Mouse (Mus musculus): ENCODE data around the gene Cage1. TPM values are rescaled to one million over a fixed set of nuclear protein-coding genes. Genes with fewer than 3 reads are reported as not detected.

Gene Cage1
- total RNA-seq, 2 experiments from 2014 or later, result 1.3 to 1.4 TPM

GRCm38 (mm10) chr13:37967565-37967964 lies 69.3 kb downstream of the Cage1 start:
- intact Hi-C loops (cut with DNase I), result no loop called here
- DNase-seq, result no peak

- intact Hi-C loops (cut with DNase I), result no loop called here
- peak; percentile 28 to 60 for DNase-seq
Measured at GRCm38 (mm10) chr13:37967052-37967437, 69.8 kb downstream of the Cage1 start.

DNA sequence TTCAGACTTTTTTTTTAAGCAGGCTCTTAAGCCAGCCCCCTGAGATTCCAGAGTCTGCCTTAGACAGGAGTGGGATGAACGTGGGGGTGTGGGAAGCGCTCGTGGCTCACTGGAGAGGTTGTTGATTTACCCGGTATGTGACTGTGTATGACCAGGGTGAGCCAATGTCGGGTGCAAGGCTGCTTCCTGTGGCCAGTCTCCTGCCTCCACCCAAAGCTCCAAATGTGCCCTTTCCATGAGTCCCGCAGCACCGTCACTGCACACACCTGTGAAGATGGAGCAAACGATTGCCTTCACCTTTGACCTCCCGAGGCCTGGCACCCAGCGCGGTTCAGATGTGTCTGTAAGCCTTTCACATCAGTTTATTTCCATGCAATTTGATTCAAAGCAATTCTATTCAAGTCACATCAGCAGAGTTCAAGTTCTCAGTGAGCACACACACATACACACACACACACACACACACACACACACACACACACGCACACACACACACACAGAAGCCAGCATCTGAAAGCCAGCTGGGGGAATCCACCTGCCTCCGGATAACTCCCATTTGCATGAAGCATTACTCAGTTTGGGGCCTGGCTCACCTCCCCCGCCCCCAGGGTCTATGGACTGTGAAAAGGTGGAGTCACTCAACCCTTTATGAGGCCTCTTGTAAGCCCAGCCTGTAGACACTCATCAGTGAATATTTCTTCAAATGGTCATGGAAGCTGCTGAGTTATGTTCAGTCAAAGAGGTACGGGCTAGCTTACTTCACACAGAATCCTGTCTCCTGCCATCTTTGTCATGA lies 70.4 kb downstream of the Cage1 start:
- intact Hi-C loops (cut with DNase I), result no loop called here
- DNase-seq, result no peak

GRCm38 (mm10) chr13:37965126-37965914 lies 71.5 kb downstream of the Cage1 start:
- DNase-seq, result no peak

GRCm38 (mm10) chr13:37964128-37965087 lies 72.5 kb downstream of the Cage1 start:
- intact Hi-C loops (cut with DNase I), result no loop called here
- DNase-seq, result no peak

More at GRCm38 (mm10) chr13:37965126-37965914, 71.5 kb downstream of the Cage1 start:
- intact Hi-C loops (cut with DNase I), result no loop called here

DNA sequence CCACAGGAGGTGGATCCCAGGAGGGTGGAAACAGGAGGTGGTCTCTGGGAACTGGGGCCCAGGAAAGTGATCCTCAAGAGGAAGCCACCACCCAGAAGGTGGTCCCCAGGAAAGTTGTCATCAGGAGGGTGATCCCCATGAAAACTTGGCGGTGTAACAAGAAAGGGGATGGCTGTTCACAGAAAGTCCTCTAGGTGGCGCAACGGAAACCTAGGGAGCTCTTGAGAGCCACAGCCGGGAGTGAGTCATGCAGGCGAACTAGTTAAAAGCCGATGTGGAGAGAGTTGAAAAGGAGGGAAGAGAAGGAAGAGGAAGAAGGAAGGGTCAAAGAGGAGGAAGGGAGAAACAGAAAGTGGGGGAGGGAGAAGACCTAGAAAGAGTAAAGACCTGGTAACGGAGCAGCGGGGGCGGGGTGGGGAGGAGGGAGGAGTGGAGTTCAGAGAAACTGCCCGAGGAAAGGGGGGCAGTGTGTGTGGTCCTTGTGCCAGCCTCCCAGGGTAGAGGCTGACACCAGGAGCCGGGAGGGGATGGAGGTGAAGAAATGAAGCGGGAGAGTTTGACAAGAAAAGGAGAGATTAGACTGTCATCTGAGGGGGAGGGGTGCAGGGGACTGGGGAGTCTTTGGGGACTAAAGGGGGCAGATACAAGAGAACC lies 73.4 kb downstream of the Cage1 start:
- DNase-seq, result peak; percentile 71 to 87
- intact Hi-C loops (cut with DNase I), result no loop called here

DNA sequence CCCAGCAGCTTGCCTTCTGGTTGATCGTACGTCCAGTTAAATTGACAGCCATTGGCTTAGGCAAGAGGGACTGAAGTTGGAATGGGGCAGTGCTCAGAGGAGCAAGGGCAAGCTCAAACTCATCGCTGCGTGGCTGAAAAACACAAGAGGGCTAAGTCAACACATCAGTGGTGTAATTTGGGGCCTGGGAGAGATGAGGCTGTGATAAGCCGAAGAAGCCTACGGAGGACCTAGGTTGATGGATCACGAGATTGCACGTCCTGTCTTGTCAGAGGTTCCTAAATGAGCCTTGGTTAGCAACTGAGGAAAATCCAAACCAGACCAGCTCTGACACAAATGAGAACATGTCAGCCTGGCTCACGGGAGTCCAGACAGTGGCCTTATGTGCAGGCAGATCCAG lies 74.3 kb downstream of the Cage1 start:
- no peak for DNase-seq
- intact Hi-C loops (cut with DNase I), result no loop called here

DNA sequence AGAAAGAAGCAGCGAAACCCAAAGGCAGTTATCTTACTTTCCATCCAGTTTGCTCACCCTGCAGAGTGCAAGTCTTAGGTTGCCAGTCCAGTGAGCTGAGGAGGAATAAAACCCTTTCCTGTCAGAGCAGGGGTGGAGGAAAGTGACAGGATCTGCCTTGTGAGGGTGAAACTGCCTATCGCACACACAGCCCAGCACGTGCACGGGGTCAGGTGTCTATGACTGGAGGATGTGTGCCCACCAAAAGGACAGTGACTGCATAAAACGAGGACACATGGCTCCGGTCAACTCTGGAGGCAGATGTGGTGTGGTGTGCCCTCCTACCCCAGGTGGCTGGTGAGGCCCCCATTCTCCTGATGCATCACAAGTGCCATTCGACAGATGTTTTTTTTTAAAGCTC lies 76.9 kb downstream of the Cage1 start:
- intact Hi-C loops (cut with DNase I), result no loop called here
- no peak for DNase-seq

DNA sequence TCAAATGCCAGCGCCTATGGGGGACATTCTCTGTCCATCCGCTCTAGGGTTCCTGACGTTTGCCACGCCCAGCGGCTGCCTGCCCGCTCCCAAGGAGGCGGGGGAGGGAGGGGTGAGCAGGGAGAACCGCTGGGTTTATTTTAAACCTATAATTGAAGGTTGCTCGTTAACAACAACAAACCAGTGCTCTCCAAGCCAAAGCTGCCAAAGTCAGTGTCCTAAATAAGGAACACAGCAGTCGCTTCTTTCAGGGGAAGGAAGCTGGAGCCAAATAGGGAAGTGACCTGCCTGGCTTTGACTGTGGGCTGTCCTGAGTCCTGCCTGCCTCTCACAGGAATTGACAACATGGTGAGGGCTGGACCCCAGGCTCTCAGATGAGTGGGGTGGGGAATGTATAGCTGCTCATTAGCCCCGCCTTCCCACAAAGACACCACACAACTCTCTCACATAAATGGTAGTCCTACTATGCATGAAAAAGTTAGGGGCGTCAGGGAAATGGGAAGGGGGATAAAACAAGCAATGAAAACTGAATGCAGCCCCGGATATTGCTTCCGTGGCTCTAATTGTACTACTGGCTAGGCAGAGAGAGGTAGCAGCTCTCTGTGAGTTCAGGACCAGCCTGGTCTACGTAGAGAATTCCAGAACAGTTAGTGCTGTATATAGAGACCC lies 77.5 kb downstream of the Cage1 start:
- intact Hi-C loops (cut with DNase I), result no loop called here
- peak in 1 of 2 experiments; percentile 29 for DNase-seq

DNA sequence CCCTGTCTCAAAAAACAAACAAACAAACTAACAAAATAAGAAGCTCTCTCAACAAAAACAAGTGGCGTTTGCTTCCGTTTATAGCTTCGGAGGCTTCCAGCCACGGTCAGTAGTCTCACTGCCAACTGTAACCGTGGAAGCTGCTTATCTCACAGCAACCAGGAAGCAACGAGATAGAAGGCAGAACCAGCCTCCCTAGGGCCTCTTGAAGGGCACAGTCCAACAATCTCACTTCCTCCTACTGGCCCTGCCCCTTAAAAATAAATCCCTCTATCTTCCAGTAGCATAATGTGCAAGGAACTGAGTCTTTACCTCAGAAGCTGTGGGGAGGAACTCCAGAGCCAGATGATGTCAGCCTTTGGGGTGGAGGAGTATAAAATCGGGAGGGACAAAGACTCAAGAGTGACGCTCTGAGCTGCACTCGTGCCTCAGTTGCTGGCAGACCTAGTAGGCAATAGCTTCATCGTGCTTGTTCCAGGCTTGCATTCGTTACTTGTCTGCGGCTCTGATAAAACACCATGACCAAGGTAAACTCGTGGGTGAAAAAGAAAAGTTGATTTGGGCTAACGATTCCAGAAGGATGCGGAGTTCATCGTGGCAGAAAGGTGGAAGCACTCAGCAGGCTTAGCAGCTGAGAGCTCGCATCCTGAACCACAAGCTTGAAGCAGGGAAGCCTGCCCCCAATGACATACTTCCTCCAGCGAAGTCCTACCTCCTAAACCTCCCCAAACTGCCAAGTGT lies 78.2 kb downstream of the Cage1 start:
- intact Hi-C loops (cut with DNase I), result no loop called here
- no peak for DNase-seq

Small RNAs within 50 kb of the gene (microRNA-seq; reads per million reads assigned to microRNA genes)
- gene Gm27387, result 0 reads per million in 2 experiments

Other genes with a start within 250 kb of the Cage1 start
- 10 to 100 TPM; 46.5 to 52.1 TPM for gene Ssr1, start 42.9 kb downstream of the Cage1 start, total RNA-seq (2021)
- 10 to 100 TPM; 11.7 to 14.2 TPM for gene Riok1, start 74 bp downstream of the Cage1 start, total RNA-seq (2021)
- 100 to 1,000 TPM; 356 to 362 TPM for gene Dsp, start 114.2 kb upstream of the Cage1 start, total RNA-seq (2021)
- gene Snrnp48, start 167.9 kb upstream of the Cage1 start, total RNA-seq (2021), result 10 to 100 TPM; 10.7 to 11.0 TPM